8 mouse cellular contexts compared by ENCODE assay signal in genomic region chr8:106336031-106336430, GRCm38 (mm10). TPM values are rescaled to one million over a fixed set of nuclear protein-coding genes. Genes with fewer than 3 reads are reported as not detected.
A peak's percentile ranks its signal among the peaks of the same experiment; 100 is the strongest.
DNase-seq lines count a peak whose midpoint lies in the region; ATAC-seq and TF ChIP-seq lines count a peak whose summit lies in the region.
"Had no signal": no experiment of that assay in that cellular context is flagged by ENCODE, and none has a peak within 500 bp of the region (broad histone marks: within the 10 kb centered on the region; RNA-seq: fewer than 3 reads in every experiment).

No protein-coding gene starts in this region.

- WGBS in forebrain, embryonic 15.5 days: 55% methylated on average over 4 of the region's 4 CpGs
- WGBS in midbrain, embryonic 10.5 days: 75% methylated on average over 4 of the region's 4 CpGs
- 70% methylated on average over 4 of the region's 4 CpGs for WGBS in lung, adult 2 months

- no peaks in the 10 kb centered on the region for H3K27me3 ChIP-seq in forebrain, embryonic 15.5 days
- peaks cover 32% of the 10 kb centered on the region for H3K27me3 ChIP-seq in midbrain, embryonic 10.5 days (ENCODE audit: low read depth, poor library complexity, severe bottlenecking)

- no peak for ATAC-seq in forebrain, embryonic 15.5 days (replicated peaks)

- no peak for TF ChIP-seq CTCF in lung, adult 2 months (IDR thresholded peaks at IDR 0.05; ENCODE audit: insufficient read depth, low read length)

- peak overlapping the region; percentile 92 for H3K27ac ChIP-seq in forebrain, embryonic 15.5 days (replicated peaks)
- H3K27ac ChIP-seq in midbrain, embryonic 10.5 days (replicated peaks): peak overlapping the region; percentile 87; the same call in 1 of the 2 replicates

- no peaks in the 10 kb centered on the region for H3K36me3 ChIP-seq in forebrain, embryonic 15.5 days
- no peaks in the 10 kb centered on the region for H3K36me3 ChIP-seq in midbrain, embryonic 10.5 days
- H3K36me3 ChIP-seq: G1E had no signal

- TF ChIP-seq POLR2A in lung, adult 2 months (IDR thresholded peaks at IDR 0.05; ENCODE audit: borderline replicate concordance, extremely low read depth, low read depth, low read length): no peak

- H3K9ac ChIP-seq in forebrain, embryonic 15.5 days (replicated peaks): peak overlapping the region; percentile 91

- H3K9me3 ChIP-seq in forebrain, embryonic 15.5 days: no peaks in the 10 kb centered on the region
- no peaks in the 10 kb centered on the region for H3K9me3 ChIP-seq in midbrain, embryonic 10.5 days (replicated peaks)
- H3K9me3 ChIP-seq: G1E had no signal

- peak overlapping the region; percentile 49 for H3K4me2 ChIP-seq in forebrain, embryonic 15.5 days (replicated peaks)

- peak; percentile 3 for DNase-seq in retina, embryonic 14.5 days (ENCODE audit: low spot score)
- no peak for DNase-seq in retina, postnatal 1 day
- DNase-seq in midbrain, embryonic 10.5 days (ENCODE audit: low spot score): no peak
- DNase-seq in lung, adult 2 months: no peak
- no peak for DNase-seq in frontal cortex, postnatal 36 days (ENCODE audit: low spot score in 2 of 2)
- DNase-seq in natural killer cell, adult 2 months (ENCODE audit: low spot score in 2 of 2): no peak

- peak overlapping the region; percentile 72 for H3K4me3 ChIP-seq in forebrain, embryonic 15.5 days
- peak overlapping the region; percentile 69 for H3K4me3 ChIP-seq in midbrain, embryonic 10.5 days
- H3K4me3 ChIP-seq in lung, adult 2 months (replicated peaks; ENCODE audit: extremely low read depth, low read depth, low read length): no peak overlapping the region

- peaks cover 28% of the 10 kb centered on the region for H3K4me1 ChIP-seq in forebrain, embryonic 15.5 days
- peaks cover 41% of the 10 kb centered on the region for H3K4me1 ChIP-seq in midbrain, embryonic 10.5 days
- H3K4me1 ChIP-seq in lung, adult 2 months (ENCODE audit: control insufficient read depth, insufficient read depth, low read length): 0 out of 2 replicates have a peak, but pooled peaks cover 3% of the 10 kb centered on the region

RNA-seq across cellular contexts. Expression of gene Smpd3, which starts 1.8 kb away (rescaled TPM):
- 47.4 and 49.3 TPM in 2 replicates for polyA plus RNA-seq in forebrain, embryonic 15.5 days (2015; fragmentation: Nextera tagmentation; extraction: Ambion mirVana)
- polyA plus RNA-seq in midbrain, embryonic 10.5 days (2016; fragmentation: Nextera tagmentation; extraction: Ambion mirVana): 10.4 and 17.3 TPM in 2 replicates
- 3.3 and 7.6 TPM in 2 replicates for polyA plus RNA-seq in lung, adult 2 months (2012; rRNA removed)
- polyA plus RNA-seq: G1E had no signal
